Mouse (Mus musculus) activated CD4-positive, CD25-positive, alpha-beta regulatory T cell, adult 4 months (primary cell): ENCODE data around the gene Otop3. TPM values are rescaled to one million over a fixed set of nuclear protein-coding genes. Genes with fewer than 3 reads are reported as not detected.
A peak's percentile ranks its signal among the peaks of the same experiment; 100 is the strongest.
"Not testable (repeated sequence)": the region's sequence is repeated elsewhere in the genome, so short reads cannot be mapped to it uniquely, and the experiment has no call there.

Experiments
- ATAC-seq: one replicate; pipeline ENCODE4 v1.8.0; 2017
- polyA plus RNA-seq, 2 experiments: library from polyadenylated mRNA; unstranded; fragments of 100-300 nt; shearing (Covaris generic); gene quantifications; one replicate each; pipeline ENCODE4 v1.2.1; 2017

The Otop3 gene
- polyA plus RNA-seq, 2 experiments from 2014 or later, result 0.13 TPM; not detected in 1

DNA sequence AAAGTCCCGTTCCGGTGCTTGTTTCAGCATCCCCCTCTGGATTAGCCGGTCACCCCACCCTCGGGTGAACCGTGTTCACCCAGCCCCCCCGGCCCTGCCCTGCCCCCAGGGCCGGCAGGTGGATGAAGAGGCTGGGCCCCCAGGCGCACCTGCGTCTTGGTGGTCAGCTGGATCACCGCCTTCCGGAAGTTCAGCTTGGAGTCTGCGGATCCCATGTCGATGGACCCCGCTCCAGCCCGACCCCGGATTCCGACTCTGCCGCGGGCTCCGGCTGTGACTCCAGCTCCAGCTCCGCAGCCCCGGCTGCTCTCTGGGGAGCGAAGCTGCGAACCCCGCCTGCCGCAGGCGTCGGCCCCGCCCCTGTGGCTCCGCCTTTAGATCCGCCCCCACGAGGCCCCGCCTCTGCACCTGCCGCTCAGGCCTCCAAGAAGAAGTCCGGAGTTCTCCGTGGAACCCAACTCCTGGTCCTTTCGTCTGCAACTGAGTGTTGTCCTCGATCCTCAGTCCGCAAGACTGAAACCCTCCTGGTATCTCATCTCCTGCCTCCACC lies 32.9 kb downstream of the Otop3 start, which contains the start of gene Hid1:
Gene Hid1, minus strand, starts transcription at position 362 of the 550 bp plus-strand sequence.
- ATAC-seq, result peak; percentile 83

DNA sequence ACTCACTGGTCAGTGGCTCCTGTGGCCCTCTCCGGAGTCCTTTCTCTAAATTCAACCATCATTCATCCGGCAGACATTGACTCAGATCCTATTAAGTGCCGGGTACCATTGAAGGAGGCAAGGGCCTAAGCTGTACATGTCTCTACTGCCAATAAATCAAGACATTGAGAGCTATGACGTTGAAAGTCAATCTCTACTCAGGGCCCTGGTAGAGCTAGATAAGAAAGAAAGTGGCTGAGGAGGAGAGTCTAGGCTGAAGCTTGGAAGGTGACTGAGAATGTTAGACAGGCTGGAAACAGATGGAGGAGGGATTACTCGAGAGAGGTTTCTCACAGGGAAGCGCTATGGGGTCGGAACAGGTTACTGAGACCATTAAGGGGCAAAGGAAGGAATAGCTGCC lies 35.8 kb downstream of the Otop3 start:
- ATAC-seq, result no peak

DNA sequence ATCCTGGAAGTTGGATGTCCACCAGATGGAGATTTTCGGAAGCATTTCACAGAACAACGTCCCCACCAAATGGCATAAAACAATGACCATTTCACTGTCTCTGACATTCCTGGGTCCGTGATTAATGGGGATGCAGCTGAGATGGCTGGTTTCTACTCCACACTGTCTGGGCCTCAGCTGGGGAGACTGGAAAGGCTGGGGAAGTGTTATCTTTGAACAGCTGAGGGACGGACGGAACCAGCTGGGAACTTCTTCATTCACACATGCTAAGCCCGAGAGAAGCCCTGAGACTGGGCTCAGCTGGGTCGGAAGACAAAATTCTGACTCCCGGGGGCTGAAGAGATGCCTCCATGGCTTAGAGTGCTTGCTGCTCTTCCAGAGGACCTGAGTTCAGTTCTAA lies 36.8 kb downstream of the Otop3 start:
- ATAC-seq, result no peak

DNA sequence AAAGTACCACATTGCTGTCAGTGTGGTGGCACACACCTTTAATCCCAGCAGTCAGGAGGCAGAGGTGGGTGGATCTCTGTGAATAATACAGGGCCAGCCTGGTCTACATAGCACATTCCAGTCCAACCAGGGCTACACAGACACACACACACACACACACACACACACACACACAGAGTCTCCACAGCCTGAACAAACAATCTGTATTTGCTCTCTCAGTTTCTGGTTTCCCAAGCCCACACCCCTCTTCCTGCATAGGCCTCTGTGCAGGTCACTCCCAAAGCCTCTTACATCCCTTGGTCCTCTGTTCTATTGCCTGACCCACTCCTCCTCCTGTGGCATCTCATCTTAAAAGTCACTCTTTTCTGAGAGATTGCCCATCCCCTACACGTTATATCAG lies 37.5 kb downstream of the Otop3 start:
- ATAC-seq, result no peak

DNA sequence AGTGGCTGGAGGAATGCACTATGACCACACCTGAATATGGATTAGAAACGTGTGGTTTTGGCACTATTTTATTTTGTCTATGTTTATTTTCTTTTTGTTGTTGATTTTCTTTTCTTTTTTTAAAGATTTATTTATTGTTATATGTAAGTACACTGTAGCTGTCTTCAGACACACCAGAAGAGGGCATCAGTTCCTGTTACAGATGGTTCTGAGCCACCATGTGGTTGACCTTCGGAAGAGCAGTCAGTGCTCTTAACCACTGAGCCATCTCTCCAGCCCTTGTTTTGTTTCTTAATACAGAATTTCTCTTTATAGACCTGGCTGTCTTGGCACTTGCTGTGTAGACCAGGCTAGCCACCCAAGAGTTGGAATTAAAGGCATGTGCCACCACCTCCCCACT lies 38.2 kb downstream of the Otop3 start:
- no peak for ATAC-seq

DNA sequence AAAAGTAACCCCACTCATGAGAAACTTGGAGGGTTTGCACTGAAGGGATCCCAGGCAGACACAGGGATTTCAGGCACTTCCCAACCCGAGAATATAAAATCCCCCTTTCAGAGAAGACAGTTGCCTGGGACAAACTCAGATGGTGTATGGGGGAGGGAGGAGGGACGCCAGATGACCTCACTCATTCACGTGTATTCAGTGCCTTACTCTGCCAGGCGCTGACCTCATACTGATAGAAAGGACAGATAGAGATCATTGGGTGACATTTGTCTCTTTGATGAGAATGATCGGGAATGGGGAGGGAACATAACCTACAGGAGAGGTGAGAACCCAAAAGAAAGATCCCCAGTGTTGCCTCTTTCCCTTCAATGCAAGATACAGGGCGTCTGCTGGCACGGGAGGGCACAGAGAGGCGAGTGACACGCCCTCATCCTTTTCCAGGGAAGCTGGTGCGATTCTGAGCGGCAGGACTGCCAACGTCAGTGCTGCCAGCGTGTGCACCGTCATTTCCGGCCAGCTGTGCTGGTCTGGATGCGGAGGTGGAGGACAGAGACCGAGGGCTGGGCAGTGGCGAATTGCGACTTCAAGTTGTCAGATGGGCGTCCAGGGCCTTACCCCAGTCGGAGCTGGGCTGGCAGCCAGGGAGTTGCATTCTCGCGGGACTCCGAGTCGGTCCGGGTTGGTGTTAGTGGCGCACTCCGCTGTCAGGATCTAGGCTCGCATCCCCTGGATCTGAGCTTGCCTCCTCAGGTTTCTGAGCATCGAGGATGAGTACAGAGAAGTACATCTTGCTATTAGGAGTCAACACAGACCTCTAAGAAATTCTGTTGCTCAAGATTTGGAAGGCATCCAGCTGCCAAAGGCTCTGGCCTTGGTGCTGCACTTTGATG lies 39.5 kb downstream of the Otop3 start:
- ATAC-seq, result no peak

DNA sequence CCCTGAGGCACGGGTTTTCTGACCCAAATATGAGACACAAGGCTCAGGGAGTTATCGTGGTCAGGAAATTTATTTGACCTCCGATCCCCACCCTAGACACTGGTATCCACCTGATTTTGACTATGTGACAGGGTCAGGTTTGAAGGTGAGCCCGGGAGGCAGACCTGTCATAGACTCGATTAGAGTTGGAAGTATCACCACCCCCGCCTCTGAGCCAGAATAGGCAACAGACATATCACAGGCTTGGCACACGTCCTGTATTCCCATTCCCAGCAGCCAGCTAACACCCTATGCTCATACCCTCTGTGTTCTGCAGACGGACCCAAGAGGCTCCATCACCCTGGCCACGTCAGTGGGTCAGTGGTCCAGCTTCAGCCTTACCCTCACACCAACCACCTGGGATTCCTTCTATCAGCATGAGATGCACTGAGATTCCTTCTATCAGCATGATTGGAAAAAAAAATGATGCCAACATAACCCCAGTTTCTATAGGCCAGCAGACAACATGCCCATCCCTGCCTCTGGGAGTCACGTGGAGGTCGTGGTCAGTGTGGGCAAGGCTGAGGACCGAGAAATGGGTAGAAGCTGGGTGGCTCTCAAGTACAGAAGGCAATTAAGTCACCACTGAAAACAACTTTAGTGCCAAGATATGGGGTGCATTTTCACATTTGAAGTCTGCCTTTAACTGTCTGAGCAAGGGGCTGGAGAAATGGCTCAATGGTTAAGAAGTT lies 40.3 kb downstream of the Otop3 start:
- ATAC-seq, result no peak

DNA sequence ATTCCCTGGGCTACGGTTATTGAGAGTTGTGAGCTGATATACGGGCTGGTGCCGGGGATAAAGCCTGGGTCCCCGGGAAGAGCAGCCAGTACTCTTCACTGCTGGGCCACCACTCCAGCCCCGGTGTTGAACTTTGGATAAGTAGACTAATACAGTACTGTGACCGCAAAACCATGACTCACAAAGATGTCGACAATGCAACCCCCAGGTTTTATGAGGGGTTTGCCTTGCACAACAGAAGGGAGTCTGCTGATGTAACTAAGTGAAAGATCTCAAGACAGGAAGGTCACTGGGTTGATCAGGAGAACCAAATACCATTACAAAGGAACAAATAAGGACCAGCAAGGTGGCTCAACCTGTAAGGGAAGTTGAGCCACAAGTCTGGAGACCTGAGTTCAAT lies 42.2 kb downstream of the Otop3 start:
- ATAC-seq, result no peak

DNA sequence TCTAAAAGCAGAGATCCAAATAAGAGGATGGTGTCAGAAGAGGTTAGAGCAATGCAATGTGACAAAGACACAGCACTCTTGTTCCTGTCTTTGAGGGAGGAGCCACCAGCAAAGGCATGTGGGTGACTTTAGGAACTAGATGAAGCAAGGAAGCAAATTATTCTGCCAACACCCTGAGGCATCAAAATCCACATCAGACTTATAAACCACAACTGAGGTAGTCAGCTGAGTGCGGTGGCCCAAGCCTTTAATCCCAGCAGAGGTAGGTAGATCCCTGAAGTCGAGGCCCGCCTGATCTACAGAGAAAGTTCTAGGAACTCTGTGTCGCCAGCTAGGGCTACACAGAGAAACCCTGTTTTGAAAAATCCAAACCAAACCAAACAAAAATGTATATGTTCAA lies 42.7 kb downstream of the Otop3 start:
- ATAC-seq, result no peak

DNA sequence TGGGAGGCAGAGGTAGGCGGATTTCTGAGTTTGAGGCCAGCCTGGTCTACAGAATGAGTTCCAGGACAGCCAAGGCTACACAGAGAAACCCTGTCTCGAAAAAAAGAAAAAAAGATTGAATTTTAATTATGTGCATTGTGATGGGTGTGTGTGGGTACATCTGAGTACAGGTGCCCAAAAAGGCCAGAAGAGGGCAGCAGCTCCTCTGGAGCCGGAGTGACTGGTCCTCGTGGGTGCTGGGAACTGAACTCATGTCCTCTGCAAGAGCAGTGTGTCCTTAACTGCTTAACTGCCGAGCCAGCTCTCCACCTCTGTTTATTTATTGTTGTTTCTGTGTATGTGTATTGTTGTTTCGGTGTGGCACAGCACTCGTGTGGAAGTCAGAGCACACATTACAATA lies 43.3 kb downstream of the Otop3 start:
- ATAC-seq, result no peak

DNA sequence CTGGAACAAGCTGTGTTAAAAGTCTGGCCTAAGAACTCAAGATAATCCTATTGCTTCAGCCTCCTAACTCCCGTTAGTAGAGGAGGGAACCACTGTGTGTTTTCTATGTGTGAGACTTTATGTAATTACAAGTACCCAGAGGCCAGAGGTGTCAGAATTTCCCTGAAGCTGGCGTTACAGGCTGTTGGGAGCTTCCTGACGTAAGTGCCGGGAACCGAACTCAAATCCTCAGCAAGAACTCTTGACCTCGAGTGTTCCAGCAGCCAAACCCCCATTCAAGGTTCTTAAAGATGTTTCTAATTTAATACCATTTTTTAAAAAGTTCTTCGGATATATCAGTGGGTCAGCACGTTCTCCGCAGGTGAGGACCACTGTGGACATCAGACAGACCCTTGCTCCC lies 46.7 kb downstream of the Otop3 start:
- no peak for ATAC-seq

DNA sequence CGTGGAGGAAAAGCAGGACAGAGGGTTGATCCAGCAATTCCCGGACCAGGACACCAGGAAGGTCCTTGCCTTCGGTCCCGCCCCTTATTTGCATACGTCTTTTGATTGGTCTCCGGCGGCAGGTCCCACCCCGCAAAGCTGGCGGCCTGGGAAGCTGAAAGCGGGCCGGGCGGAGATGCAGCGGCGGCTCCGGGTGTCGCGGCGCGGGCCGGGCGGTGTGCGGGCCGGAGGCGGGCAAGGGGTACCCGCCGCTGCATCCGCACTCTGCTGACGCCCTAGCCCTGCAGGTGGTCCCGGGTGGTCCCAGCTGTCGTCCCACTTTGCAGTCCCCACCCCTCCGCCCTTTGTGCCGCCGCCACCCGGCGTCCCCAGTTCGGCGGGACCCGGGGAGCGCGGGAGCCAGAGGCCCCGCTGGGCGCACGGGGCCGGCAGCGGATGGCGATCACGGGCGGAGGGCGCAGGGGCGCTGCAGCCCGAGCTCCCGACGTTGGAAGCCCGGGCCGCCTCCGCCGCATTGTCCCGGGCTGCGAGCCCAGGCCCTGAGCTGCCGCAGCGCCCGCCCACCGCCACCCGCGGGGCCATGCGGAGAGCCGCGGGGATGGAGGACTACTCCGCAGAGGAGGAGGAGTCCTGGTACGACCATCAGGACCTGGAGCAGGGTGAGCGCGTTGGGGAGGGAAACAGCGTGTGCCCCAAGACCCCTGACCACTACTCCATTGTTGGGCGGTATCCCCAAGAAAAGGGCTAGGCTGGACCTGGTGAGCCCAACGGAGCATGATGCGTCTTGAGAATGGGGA lies 47.4 kb downstream of the Otop3 start, which contains the start of gene Cdr2l:
Gene Cdr2l, plus strand, starts transcription at position 174 of the 797 bp plus-strand sequence.
- ATAC-seq, result no peak

DNA sequence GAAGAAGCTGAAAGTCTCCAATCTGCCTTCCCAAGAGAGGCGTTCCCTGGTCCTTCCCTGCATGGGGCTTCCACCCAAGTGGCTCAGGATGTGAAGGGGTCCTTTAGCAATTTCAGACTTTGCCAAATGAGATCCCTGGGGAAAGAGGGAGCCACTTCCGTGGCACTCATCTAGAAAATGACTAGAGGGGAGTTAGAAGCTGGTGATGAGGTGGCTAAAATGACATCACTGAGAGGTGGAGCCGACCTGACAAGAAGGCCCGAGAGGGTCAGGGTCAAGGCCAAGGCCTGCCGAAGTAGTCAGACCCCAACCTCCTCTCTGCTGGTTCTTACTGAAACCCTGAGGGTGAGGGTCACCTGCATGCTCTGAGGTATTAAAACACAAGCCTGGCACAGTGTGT lies 48.4 kb downstream of the Otop3 start:
- ATAC-seq, result no peak

DNA sequence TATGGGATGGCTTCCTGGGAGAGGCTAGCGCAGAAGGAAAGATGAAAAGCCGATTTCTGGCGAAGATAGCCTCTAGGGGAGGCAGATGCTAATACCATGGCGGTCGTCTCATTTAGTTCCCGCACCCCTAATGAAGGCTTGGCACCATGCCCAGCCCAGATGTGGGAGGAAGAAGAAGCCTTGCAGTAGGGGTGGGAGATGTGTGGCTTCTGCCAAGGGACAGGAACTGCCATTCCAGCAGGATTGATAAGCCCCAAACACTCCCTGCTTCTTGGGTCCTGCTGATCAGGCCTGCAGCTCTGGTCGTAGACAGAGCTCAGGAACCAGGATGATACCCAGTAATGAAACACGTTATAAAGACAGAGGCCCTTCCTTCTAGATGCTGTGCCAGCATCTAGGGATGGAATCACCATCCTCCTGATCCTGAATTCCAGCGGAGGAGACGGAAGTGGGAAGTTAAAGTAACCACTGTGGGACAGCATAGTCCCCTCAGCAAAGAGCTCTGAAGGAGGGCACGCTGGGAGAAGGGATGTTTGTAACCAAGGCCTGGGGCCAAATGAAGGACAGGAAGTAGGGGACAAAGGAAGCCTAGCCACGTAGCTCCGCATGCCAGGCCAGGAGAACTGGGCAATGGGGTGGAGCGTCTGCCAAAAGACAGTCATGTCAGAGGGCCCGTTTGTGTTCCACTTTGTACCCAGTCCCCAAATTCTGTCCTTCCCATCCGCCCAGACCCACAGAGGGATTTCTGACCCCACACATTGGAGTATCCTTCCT lies 49.4 kb downstream of the Otop3 start:
- no peak for ATAC-seq

DNA sequence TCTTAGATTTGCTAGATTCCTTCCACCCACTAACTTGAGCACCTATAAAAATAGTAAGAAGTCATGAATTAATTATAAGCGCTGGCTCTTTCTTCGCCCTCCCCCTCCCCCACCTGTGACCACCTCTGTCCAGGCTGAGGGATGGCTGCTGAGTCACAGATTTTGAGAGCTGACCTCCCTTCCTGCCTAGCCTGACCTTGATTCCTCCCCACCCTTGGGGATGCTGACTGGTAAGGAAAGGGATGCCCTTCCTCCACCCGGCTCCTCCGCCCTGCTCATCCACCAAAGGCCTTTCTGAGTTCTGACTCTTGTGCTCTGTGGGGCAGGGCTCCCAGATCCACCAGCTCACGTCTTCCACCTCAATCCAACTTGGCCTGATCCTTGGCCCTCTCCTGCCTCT lies 50.1 kb downstream of the Otop3 start:
- no peak for ATAC-seq

DNA sequence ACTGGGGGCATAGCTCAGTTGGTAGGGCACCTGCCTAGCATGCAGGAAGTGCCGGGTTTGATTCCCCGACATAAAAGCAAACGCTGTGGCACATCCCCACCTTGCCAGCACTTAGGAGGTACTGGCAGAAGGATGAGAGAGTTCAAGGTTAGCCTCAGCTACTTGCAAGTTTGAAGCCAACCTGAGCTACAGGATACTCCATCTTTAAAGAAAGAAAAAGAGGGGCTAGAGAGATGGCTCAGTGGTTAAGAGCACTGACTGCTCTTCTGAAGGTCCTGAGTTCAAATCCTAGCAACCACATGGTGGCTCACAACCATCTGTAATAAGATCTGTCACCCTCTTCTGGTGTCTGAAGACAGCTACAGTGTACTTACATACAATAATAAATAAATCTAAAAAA lies 52.3 kb downstream of the Otop3 start:
- ATAC-seq, result not testable (repeated sequence)

DNA sequence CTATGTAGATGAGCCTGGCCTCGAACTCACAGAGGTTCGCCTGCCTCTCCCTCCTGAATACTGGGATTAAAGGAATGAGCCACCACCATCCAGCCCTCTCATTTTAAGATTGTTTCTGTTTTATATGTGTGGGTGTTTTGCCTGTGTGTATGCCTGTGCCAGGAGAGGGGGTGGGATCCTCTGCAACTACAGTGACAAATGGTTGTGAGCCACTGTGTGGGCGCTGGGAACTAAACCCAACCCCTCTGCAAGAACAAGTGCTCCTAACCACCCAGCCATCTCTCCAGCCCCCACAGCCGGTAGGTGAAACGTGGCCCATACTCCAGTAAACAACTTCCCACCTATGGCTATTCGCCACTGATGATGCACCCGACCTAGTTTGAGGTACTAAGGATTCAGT lies 56.8 kb downstream of the Otop3 start:
- no peak for ATAC-seq

DNA sequence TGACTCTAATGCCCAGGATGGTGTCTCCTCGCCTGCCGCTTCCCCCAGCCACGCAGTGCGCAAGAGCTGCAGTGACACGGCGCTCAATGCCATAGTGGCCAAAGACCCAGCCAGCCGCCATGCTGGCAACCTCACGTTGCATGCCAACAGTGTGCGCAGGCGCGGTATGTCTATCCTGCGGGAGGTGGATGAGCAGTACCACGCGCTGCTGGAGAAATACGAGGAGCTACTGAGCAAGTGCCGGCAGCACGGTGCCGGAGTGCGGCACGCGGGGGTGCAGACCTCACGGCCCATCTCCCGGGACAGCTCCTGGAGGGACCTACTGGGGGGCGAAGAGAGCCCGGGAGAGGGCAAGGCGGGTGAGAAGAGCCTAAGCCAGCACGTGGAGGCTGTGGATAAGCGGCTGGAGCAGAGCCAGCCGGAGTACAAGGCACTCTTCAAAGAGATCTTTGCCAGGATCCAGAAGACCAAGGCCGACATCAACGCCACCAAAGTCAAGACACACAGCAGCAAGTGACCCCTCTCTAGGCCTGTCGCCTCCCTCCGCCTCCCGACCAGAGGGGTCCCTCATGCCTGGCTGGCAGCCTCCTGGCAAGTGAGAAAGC lies 59.3 kb downstream of the Otop3 start:
- ATAC-seq, result no peak
